Mouse (Mus musculus): ENCODE measurements around the gene Tmem252.

Gene Tmem252

GRCm38 (mm10) chr19:24667527-24667926, 6.3 kb upstream of the Tmem252 start:
- no peaks in the 10 kb centered on the region for H3K36me3 ChIP-seq (ENCODE audit: insufficient read depth, low read length)
- peaks cover 7% of the 10 kb centered on the region for H3K4me1 ChIP-seq (replicated peaks; ENCODE audit: low read depth, low read length)
- H3K27me3 ChIP-seq (ENCODE audit: insufficient read depth, low read length) = no peaks in the 10 kb centered on the region
- H3K9me3 ChIP-seq (ENCODE audit: low read length) = no peaks in the 10 kb centered on the region
- H3K4me3 ChIP-seq (replicated peaks; ENCODE audit: low read length) = no peak overlapping the region
- TF ChIP-seq NANOG (IDR thresholded peaks at IDR 0.05; ENCODE audit: borderline replicate concordance, low read length) (no peak), CTCF (conservative IDR thresholded peaks at IDR 0.05; ENCODE audit: low read length) (no peak), POU5F1 (IDR thresholded peaks at IDR 0.05; ENCODE audit: borderline replicate concordance, low read length) (no peak)

GRCm38 (mm10) chr19:24671571-24671970, 2.2 kb upstream of the Tmem252 start:
- TF ChIP-seq CTCF (conservative IDR thresholded peaks at IDR 0.05; ENCODE audit: low read length) = no peak
- no peak for TF ChIP-seq NANOG (IDR thresholded peaks at IDR 0.05; ENCODE audit: borderline replicate concordance, low read length)
- no peak for TF ChIP-seq POU5F1 (IDR thresholded peaks at IDR 0.05; ENCODE audit: borderline replicate concordance, low read length)

DNA sequence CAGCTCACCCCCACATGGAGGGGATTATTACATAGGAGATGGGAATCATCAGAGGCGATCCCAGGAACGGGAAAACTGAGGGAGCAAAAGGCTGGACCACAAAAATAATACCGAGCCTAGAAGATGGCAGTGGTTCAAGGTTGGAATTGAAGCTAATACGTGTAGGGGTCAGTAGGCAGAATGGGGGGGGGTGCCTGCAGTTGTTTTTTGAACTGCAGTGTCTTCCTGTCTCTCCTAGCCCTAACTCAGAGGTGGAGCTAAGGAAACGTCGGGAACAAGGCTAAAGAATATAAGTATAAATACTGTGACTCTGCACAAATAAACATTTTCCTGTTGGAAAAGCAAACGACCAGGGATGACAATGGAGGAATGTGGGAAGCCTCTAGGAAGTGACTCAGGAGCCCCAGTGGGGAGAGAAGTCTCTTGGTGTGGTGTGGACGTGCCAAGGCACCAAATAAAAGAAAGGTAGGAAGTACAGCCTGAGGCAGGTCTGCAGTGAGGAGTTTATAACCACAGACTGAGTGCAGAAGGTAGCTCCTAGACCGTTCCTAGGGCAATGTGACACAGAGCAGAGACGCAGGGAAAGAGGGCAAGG, 1.3 kb upstream of the Tmem252 start:
- Histone ChIP-seq H3K4me3 (replicated peaks; ENCODE audit: low read length) (no peak overlapping the region), H3K4me1 (replicated peaks; ENCODE audit: low read depth, low read length) (peaks cover 14% of the 10 kb centered on the region), H3K36me3 (ENCODE audit: insufficient read depth, low read length) (no peaks in the 10 kb centered on the region), H3K27me3 (ENCODE audit: insufficient read depth, low read length) (no peaks in the 10 kb centered on the region), H3K9me3 (ENCODE audit: low read length) (no peaks in the 10 kb centered on the region)
- TF ChIP-seq CTCF (conservative IDR thresholded peaks at IDR 0.05; ENCODE audit: low read length) = no peak
- TF ChIP-seq NANOG (IDR thresholded peaks at IDR 0.05; ENCODE audit: borderline replicate concordance, low read length) = no peak
- no peak for TF ChIP-seq POU5F1 (IDR thresholded peaks at IDR 0.05; ENCODE audit: borderline replicate concordance, low read length)

More at GRCm38 (mm10) chr19:24671571-24671970, 2.2 kb upstream of the Tmem252 start:
- Histone ChIP-seq H3K27me3 (ENCODE audit: insufficient read depth, low read length) (no peaks in the 10 kb centered on the region), H3K4me1 (replicated peaks; ENCODE audit: low read depth, low read length) (peaks cover 14% of the 10 kb centered on the region), H3K36me3 (ENCODE audit: insufficient read depth, low read length) (no peaks in the 10 kb centered on the region), H3K9me3 (ENCODE audit: low read length) (no peaks in the 10 kb centered on the region), H3K4me3 (replicated peaks; ENCODE audit: low read length) (no peak overlapping the region)

DNA sequence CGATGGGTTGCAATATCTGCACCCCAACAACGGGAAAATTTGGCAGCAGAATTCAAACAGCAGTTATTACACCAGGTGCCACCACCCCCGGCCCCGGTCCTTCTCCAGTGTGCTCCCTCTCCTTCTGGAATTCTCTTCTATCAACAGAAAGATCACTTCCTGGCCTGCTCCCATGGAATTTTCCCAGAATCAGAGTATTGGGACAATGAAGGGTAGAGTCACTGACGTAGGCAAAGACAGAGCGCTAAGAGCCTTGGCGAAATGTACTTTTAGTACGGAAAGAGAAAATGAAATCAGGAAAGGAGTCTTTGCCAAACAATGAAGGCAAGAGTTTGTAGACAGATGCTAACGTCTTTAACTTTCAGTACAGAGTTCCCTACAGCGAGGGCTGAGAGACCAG, 477 bp upstream of the Tmem252 start:
- no peaks in the 10 kb centered on the region for H3K9me3 ChIP-seq (ENCODE audit: low read length)
- no peak overlapping the region for H3K4me3 ChIP-seq (replicated peaks; ENCODE audit: low read length)
- H3K27me3 ChIP-seq (ENCODE audit: insufficient read depth, low read length) = no peaks in the 10 kb centered on the region; the same call in 1 of the 2 replicates
- no peak for TF ChIP-seq NANOG (IDR thresholded peaks at IDR 0.05; ENCODE audit: borderline replicate concordance, low read length)
- TF ChIP-seq CTCF (conservative IDR thresholded peaks at IDR 0.05; ENCODE audit: low read length) = no peak
- no peak for TF ChIP-seq POU5F1 (IDR thresholded peaks at IDR 0.05; ENCODE audit: borderline replicate concordance, low read length)
- no peaks in the 10 kb centered on the region for H3K36me3 ChIP-seq (ENCODE audit: insufficient read depth, low read length)
- peaks cover 14% of the 10 kb centered on the region for H3K4me1 ChIP-seq (replicated peaks; ENCODE audit: low read depth, low read length)

- TF ChIP-seq CTCF (conservative IDR thresholded peaks at IDR 0.05; ENCODE audit: low read length) (no peak), POU5F1 (IDR thresholded peaks at IDR 0.05; ENCODE audit: borderline replicate concordance, low read length) (no peak), NANOG (IDR thresholded peaks at IDR 0.05; ENCODE audit: borderline replicate concordance, low read length) (no peak)
- Histone ChIP-seq H3K9me3 (ENCODE audit: low read length) (no peaks in the 10 kb centered on the region), H3K4me3 (replicated peaks; ENCODE audit: low read length) (no peak overlapping the region), H3K36me3 (ENCODE audit: insufficient read depth, low read length) (no peaks in the 10 kb centered on the region), H3K4me1 (replicated peaks; ENCODE audit: low read depth, low read length) (peaks cover 11% of the 10 kb centered on the region), H3K27me3 (ENCODE audit: insufficient read depth, low read length) (no peaks in the 10 kb centered on the region; the same call in 1 of the 2 replicates)
Measured at GRCm38 (mm10) chr19:24676429-24676828, 2.6 kb downstream of the Tmem252 start.

DNA sequence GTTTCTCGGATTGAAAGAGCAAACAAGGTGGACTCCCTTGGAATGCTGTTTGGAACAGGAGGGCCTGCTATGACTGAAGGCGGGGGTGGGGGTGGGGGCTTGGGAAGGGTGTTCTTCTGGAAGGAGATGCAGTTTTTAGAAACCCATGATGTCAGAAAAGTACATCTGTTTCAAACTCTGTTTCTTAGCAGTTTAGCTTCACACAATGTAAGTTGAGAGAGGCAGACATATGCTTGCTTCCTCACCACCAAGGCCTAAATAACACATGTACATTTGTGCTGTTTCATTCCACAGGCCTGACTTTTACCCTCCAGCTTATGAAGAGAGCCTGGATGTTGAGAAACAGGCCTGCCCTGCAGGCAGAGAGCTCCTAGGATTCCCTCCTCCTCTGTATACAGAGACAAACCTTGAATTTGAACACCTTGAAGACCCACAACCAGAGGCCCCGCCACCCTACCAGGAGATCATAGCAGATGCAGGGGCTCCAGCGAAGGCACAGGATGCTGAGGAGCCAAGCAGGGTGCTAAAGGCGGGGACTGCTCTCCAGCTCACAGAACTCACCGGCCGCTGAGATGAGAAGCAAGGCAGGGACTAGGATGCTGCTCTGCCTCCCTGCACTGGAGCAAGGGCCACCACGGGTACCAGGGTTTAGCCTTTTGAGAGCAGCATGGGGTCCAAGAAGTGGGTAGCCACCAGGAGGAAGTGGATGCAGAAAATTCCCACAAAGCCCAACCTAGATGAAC, 3.6 kb downstream of the Tmem252 start:
- no peak for TF ChIP-seq CTCF (conservative IDR thresholded peaks at IDR 0.05; ENCODE audit: low read length)
- no peak for TF ChIP-seq POU5F1 (IDR thresholded peaks at IDR 0.05; ENCODE audit: borderline replicate concordance, low read length)
- TF ChIP-seq NANOG (IDR thresholded peaks at IDR 0.05; ENCODE audit: borderline replicate concordance, low read length) = no peak
- Histone ChIP-seq H3K36me3 (ENCODE audit: insufficient read depth, low read length) (no peaks in the 10 kb centered on the region), H3K4me1 (replicated peaks; ENCODE audit: low read depth, low read length) (peaks cover 7% of the 10 kb centered on the region), H3K9me3 (ENCODE audit: low read length) (peaks cover 6% of the 10 kb centered on the region), H3K4me3 (replicated peaks; ENCODE audit: low read length) (no peak overlapping the region), H3K27me3 (ENCODE audit: insufficient read depth, low read length) (no peaks in the 10 kb centered on the region; the same call in 1 of the 2 replicates)

DNA sequence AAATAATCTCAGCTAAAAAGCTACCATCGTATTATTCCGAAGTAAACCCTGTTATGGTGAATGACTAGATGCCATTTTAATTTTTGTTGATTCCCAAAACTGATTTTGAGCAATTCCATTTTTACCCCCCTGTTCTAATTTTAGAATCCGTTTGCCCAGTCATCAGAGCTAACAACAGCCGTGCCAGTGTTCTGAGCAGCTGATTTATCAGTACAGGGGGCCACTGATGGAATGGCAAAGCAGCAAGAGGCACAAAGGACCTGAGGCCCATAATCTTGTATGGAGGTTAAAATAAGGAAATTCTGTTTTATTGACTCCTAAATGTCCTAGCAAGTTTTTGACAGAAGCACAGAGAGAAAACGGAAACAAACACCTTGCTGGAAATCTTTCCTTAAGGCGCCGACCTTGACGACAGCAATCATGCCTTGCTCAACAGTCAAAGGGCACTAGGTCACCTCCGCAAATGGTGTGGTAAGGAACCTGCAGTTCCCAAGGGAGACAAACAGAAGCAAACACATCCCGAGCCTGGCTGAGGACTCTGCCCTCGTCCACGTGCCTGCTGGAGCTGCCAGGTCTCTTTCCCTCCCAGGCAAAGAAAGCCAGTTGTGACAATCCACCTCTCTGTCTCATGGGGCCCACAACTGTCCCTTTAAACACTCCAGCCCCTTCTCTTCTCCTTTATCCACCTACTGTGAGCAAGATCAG, 9.4 kb downstream of the Tmem252 start:
- H3K4me3 ChIP-seq (replicated peaks; ENCODE audit: low read length) = no peak overlapping the region
- H3K36me3 ChIP-seq (ENCODE audit: insufficient read depth, low read length) = no peaks in the 10 kb centered on the region
- no peaks in the 10 kb centered on the region for H3K27me3 ChIP-seq (ENCODE audit: insufficient read depth, low read length)
- TF ChIP-seq NANOG (IDR thresholded peaks at IDR 0.05; ENCODE audit: borderline replicate concordance, low read length) (no peak), POU5F1 (IDR thresholded peaks at IDR 0.05; ENCODE audit: borderline replicate concordance, low read length) (no peak), CTCF (conservative IDR thresholded peaks at IDR 0.05; ENCODE audit: low read length) (no peak)
- peaks cover 26% of the 10 kb centered on the region for H3K4me1 ChIP-seq (replicated peaks; ENCODE audit: low read depth, low read length)
- H3K9me3 ChIP-seq (ENCODE audit: low read length) = peaks cover 30% of the 10 kb centered on the region

GRCm38 (mm10) chr19:24686411-24686810, 12.6 kb downstream of the Tmem252 start:
- H3K4me3 ChIP-seq (replicated peaks; ENCODE audit: low read length) = no peak overlapping the region
- TF ChIP-seq NANOG (IDR thresholded peaks at IDR 0.05; ENCODE audit: borderline replicate concordance, low read length) (no peak), POU5F1 (IDR thresholded peaks at IDR 0.05; ENCODE audit: borderline replicate concordance, low read length) (no peak), CTCF (conservative IDR thresholded peaks at IDR 0.05; ENCODE audit: low read length) (no peak)
- H3K27me3 ChIP-seq (ENCODE audit: insufficient read depth, low read length) = no peaks in the 10 kb centered on the region
- H3K36me3 ChIP-seq (ENCODE audit: insufficient read depth, low read length) = no peaks in the 10 kb centered on the region
- H3K4me1 ChIP-seq (replicated peaks; ENCODE audit: low read depth, low read length) = peaks cover 26% of the 10 kb centered on the region
- peaks cover 30% of the 10 kb centered on the region for H3K9me3 ChIP-seq (ENCODE audit: low read length)
